Comparison of ENCODE assay signal across 8 mouse cellular contexts in genomic region chr2:122701871-122702180, GRCm38 (mm10). TPM values are rescaled to one million over a fixed set of nuclear protein-coding genes. Genes with fewer than 3 reads are reported as not detected.
DNase-seq lines count a peak whose midpoint lies in the region; ATAC-seq lines count a peak whose summit lies in the region.

No protein-coding gene starts in this region.

- H3K4me3 ChIP-seq in erythroblast, embryonic 14.5 days (replicated peaks) = peak overlapping the region; percentile 55
- H3K4me3 ChIP-seq in limb, embryonic 10.5 days = peak overlapping the region; percentile 78
- peak overlapping the region; percentile 81 for H3K4me3 ChIP-seq in neural tube, embryonic 14.5 days (ENCODE audit: low read depth, low read length)

- H3K4me1 ChIP-seq in erythroblast, embryonic 14.5 days (ENCODE audit: control insufficient read depth) = no peaks in the 10 kb centered on the region
- H3K4me1 ChIP-seq in limb, embryonic 10.5 days = 0 out of 2 replicates have a peak, but pooled peaks cover 10% of the 10 kb centered on the region
- H3K4me1 ChIP-seq in neural tube, embryonic 14.5 days (ENCODE audit: control insufficient read depth, insufficient read depth, low read length) = peaks cover 17% of the 10 kb centered on the region

- peak; percentile 24 for DNase-seq in thymus, postnatal 25 days
- no peak for DNase-seq in thymus, postnatal 14 days
- DNase-seq in limb, embryonic 10.5 days (ENCODE audit: low spot score) = no peak
- DNase-seq in spleen, adult 12 weeks (ENCODE audit: low spot score) = no peak
- no peak for DNase-seq in yolk sac, embryonic 10.5 days (ENCODE audit: low spot score)

- peaks cover 46% of the 10 kb centered on the region for H3K27me3 ChIP-seq in erythroblast, embryonic 14.5 days (ENCODE audit: control insufficient read depth)
- peaks cover 22% of the 10 kb centered on the region for H3K27me3 ChIP-seq in limb, embryonic 10.5 days (ENCODE audit: low read depth, poor library complexity, severe bottlenecking)
- no peaks in the 10 kb centered on the region for H3K27me3 ChIP-seq in neural tube, embryonic 14.5 days (ENCODE audit: control insufficient read depth, insufficient read depth, low read length)

- H3K9me3 ChIP-seq in erythroblast, embryonic 14.5 days (ENCODE audit: control insufficient read depth, low read length) = no peaks in the 10 kb centered on the region
- H3K9me3 ChIP-seq in limb, embryonic 10.5 days (replicated peaks) = no peaks in the 10 kb centered on the region
- no peaks in the 10 kb centered on the region for H3K9me3 ChIP-seq in neural tube, embryonic 14.5 days (ENCODE audit: control insufficient read depth, low read length)

- no peaks in the 10 kb centered on the region for H3K36me3 ChIP-seq in erythroblast, embryonic 14.5 days (ENCODE audit: control insufficient read depth)
- no peaks in the 10 kb centered on the region for H3K36me3 ChIP-seq in limb, embryonic 10.5 days
- H3K36me3 ChIP-seq in neural tube, embryonic 14.5 days (ENCODE audit: control insufficient read depth, insufficient read depth, low read length) = no peaks in the 10 kb centered on the region

- 1% methylated on average over 15 of the region's 15 CpGs for WGBS in limb, embryonic 10.5 days
- WGBS in neural tube, embryonic 14.5 days = under 1% methylated on average over 15 of the region's 15 CpGs

- peak overlapping the region; percentile 89; the same call in 1 of the 2 replicates for H3K27ac ChIP-seq in limb, embryonic 10.5 days
- H3K27ac ChIP-seq in neural tube, embryonic 14.5 days (ENCODE audit: low read depth, low read length) = peak overlapping the region; percentile 71; the same call in 1 of the 2 replicates

- ATAC-seq in erythroblast, adult 5-6 weeks (replicated peaks; ENCODE audit: low FRiP score, poor library complexity, severe bottlenecking) = no peak
- no peak for ATAC-seq in neural tube, embryonic 14.5 days (ENCODE audit: low read depth)

- H3K4me2 ChIP-seq in neural tube, embryonic 14.5 days (ENCODE audit: low read depth, low read length) = peak overlapping the region; percentile 76

- peak overlapping the region; percentile 84 for H3K9ac ChIP-seq in neural tube, embryonic 14.5 days (replicated peaks; ENCODE audit: low read depth, low read length)

RNA-seq across cellular contexts. Expression of gene Slc30a4, which starts 0.6 kb away (rescaled TPM):
- not detected in 2 replicates for polyA plus RNA-seq in erythroblast, embryonic 14.5 days (2012)
- total RNA-seq in erythroblast, adult 5-6 weeks (2015; ENCODE audit: low replicate concordance) = 0.42 TPM in 1 of 2 replicates, not detected in the other
- total RNA-seq in erythroblast, adult 5-6 weeks (2017; ENCODE audit: low replicate concordance) = 0.43 and 0.56 TPM in 2 replicates
- polyA plus RNA-seq in limb, embryonic 10.5 days (2016; fragmentation: Nextera tagmentation; extraction: Ambion mirVana) = 4.9 TPM in 2 replicates
- polyA plus RNA-seq in neural tube, embryonic 14.5 days (2014; fragmentation: Nextera tagmentation; extraction: Ambion mirVana) = 12.5 and 13.9 TPM in 2 replicates

RNA-seq across cellular contexts. Expression of gene Bloc1s6, which starts 36.5 kb away (rescaled TPM):
- 0.36 and 0.44 TPM in 2 replicates for polyA plus RNA-seq in erythroblast, embryonic 14.5 days (2012)
- 3.1 and 20.2 TPM in 2 replicates for total RNA-seq in erythroblast, adult 5-6 weeks (2015; ENCODE audit: low replicate concordance)
- total RNA-seq in erythroblast, adult 5-6 weeks (2017; ENCODE audit: low replicate concordance) = 5.0 and 5.4 TPM in 2 replicates
- 59.2 and 62.6 TPM in 2 replicates for polyA plus RNA-seq in limb, embryonic 10.5 days (2016; fragmentation: Nextera tagmentation; extraction: Ambion mirVana)
- 84.3 and 86.5 TPM in 2 replicates for polyA plus RNA-seq in neural tube, embryonic 14.5 days (2014; fragmentation: Nextera tagmentation; extraction: Ambion mirVana)

Comparison
In these comparisons a context has a peak if more than half of its experiments do, and no peak if none do; other contexts are left out.
1. RNA of gene Bloc1s6, which starts 36.5 kb away (polyA plus RNA-seq): 84.3 to 86.5 TPM in neural tube, embryonic 14.5 days and 59.2 to 62.6 TPM in limb, embryonic 10.5 days; 0.36 to 0.44 TPM in erythroblast, embryonic 14.5 days; every median in the first group is over 10 times any median in the second.
2. Peak in every context shown above with its lines, with median percentiles within 50 percentile points of each other: H3K4me3 ChIP-seq.